Mouse (Mus musculus): ENCODE results near the gene Fzd4.

Gene Fzd4

DNA sequence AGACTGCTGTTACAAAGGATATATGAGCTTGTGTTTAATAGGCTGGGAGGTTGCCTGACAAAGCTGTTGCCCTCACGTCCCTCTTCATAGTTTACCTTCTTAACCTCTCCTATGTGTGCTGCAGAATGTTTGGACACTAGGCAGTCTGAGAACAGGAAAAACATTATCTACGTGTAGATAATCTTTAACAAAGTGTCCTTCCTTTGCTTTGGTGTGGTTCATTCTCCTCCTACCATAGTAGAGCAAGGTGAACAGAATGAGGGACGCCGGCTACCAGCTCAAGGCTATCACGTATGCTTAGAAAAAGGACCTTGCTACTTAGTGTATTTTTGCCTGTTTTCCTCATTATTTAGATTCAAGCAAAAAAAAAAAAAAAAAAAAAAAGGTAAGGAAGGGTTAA is 24.6 kb downstream of the Fzd4 start:
- DNase-seq: no peak

DNA sequence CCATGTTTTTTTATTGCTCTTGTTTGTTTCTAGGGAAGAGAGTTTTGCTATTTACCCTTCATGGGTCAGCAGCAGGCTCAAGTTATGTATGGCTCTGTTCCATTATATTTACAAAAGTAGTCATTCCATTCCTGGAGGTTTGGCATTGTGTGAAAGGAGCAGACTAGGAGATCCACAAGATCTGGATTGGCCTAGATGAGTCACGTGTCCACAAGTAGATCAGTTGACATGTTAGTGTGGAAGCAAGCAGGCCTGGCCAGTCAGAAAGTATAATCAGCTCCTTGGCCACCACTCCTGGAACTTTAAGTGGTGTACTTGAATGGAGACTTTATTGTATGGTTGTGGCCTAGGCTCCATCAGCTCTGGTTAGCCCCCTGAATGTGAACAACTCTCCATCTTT is 25.2 kb downstream of the Fzd4 start:
- no peak for DNase-seq

DNA sequence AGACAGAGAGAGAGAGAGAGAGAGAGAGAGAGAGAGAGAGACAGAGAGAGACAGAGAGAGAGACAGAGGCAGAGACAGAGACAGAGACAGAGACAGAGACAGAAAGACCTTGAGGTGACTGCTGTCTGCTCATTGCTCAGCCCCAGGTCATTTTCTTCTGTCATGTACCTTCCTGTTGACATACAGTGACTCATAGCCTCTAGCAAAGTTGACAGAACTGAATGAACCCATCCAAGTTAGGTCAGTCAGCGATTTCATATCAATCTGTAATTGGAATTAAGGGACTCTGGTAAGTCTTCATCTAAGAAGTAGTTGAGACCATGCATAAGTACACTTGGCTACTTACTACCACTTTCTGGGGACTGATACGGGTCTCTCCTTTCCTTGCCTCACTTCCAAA is 27.0 kb downstream of the Fzd4 start:
- no peak for DNase-seq

DNA sequence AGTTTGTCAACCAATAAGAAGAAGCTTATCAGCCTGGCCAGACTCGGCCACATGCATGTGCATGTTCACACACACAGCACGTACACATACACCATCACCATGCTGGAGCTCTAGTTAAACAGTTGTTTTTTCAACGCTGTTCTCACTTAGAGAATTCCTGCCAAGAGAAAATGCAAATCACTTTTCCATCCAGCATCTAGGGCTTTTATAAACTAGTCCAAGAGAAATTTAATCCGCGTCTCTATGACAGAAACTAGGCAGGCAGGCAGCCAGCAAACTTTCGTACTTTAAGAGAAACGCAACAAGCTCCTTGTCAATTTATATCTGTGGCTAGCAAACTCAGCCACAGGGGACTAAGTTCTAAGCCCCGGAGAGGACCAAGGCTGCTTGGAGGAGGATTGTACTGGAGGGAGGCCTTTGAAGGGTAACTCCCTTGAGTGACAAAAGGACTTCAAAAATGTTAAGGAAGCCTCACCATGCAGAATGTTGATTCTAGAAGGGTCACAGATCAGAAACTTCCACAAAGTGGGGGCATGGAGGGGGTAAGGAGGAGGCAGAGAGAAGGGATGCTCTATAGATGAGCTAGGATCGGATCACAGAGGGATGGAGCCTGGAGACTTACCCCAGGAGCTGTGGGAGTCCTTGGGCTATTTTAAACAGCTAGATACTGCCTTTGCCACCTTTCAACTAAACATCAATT is 29.2 kb downstream of the Fzd4 start:
- DNase-seq: no peak

DNA sequence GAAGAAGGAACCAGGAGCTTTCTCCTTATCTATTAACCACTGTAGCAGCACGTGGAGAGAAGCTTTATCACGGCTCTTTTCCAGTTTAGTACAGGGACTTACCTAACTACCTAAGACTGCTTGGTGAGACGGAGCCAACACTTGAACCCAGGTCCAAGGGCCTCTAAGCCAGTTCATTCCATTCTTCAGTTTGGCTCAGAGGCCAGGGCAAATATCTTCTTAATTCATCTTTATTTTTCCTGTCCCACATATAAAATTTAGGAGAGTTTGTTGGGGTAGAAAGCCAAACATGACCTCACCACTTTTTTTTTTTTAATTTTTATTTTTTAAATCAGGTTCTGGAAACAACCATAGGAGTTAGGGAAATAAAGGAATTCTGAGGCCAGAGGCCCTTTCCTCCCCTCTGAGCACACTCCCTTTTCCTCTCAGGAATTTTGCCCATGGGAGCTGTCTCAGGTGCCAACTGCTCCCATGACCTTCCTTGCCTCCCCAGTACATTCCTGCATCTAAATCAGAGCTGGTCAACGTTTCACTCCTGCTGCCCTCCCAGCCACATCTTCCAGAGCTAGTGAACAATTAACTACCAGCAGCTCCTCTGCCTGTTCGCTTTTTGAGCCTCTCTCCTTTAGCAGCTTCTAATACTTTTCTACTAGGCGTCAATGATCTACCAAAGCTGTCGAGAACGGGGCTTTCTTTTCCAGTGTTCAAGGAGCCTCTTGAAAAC is 29.9 kb downstream of the Fzd4 start:
- DNase-seq: no peak

DNA sequence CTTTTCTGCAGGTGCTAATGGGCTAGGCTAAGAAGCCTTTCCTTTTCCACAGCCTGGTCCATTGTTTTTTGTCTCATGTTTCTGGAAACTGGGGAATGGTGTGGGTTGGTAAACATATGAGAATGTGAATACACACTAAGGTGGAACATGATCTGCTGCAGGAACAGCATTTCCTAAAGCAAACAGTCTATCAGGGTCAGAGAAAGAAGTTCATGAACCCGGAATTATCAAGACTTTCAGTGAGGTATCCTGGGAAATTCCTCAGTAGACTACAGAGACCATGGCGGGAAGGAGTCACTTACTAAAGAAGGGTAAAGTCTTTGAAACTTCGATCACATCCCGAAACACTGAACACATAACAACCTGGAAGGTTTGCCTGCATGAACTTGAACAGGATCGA is 32.2 kb downstream of the Fzd4 start:
- DNase-seq: no peak

DNA sequence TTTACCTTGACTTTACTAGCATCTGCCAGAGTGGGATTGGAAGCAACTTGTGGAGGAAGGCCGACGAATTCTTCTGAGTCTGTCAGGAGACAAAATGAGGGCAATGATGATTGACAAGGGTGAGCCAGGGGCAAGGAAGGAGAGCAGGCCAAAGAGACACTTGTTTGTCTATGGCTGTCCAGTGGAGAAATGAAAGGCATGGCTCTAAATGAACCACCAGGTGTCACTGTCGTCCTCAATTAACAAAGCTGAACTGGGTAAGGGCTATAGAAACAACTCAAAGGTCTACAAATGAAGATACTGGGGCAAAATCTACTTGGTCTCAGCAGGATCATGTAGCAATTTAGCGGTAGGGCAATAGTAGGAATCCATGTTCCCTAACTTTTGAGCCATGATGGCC is 33.4 kb downstream of the Fzd4 start:
- DNase-seq: peak; percentile 70

DNA sequence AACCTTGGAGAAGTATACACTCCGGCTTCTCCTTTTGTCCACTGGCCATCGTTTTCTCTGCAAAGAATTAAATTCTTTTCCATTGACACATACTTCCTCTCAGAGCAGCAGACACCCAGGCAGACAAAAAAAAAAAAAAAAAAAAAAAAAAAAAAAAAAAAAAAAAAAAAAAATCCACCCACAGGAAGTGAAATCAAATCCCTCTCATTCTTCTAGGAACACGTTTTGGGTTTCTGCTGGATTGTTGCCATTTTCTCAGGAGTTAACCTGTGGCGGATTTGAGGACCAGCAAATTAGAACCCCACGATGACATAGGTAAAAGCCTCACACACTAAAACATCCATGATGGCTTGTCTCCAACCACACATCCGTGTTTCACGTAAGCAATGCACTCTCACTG is 37.1 kb downstream of the Fzd4 start:
- DNase-seq: no peak

DNA sequence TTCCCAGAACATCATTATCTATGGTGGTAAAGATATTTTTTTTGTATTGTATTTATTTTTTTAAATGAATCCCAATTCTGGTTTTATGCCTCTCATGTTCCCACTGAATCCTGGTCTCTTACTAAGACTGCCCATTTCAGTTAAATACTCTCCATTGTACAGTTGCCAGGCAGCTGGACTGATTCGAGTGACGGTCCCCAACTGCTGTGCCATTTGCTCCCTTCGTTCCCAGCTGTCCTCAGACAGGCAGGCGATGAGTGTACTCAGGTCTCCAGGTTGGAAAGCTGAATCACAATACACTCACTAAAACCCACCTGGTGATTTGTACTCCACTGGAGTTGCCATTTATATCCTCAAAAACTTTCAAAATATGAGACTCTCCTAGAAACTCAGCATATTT is 38.1 kb downstream of the Fzd4 start:
- DNase-seq: no peak

DNA sequence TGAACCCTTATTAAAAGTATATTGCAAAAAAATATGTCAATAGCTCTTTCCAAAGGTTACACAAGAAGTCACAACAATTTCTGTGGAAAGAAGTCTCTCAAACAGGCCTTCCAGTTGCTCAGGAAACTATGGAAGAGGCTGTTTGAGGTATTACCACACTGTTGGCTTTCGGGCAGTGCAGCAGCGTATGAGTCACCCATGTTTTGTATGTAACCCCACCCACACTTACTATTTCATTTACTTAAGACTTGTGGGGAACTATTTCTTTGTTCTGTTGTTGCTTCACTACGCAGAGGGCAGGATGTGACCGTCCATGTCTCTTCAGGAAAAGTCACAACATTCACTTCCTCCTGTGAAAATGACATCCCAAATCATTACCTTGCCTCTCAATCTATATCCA is 41.0 kb downstream of the Fzd4 start:
- DNase-seq: no peak

DNA sequence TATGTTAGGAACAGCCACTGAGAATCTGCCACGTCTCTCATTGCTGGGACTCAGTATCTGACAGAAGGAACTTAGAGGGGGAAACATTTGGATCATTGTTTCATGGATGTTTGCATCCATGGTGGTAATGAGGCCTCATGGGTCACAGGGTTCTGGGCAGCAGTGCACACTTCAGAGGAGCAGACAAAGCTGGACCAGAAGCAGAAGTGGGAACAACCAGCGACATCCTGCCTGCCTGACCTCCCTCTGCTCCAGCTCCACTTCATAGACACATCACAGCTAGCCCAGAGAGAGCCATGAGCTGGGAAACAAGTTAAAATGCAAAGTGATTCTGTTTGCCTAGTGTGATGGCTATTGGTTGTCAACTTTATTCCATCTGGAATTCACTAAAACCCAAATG is 46.2 kb downstream of the Fzd4 start:
- no peak for DNase-seq

DNA sequence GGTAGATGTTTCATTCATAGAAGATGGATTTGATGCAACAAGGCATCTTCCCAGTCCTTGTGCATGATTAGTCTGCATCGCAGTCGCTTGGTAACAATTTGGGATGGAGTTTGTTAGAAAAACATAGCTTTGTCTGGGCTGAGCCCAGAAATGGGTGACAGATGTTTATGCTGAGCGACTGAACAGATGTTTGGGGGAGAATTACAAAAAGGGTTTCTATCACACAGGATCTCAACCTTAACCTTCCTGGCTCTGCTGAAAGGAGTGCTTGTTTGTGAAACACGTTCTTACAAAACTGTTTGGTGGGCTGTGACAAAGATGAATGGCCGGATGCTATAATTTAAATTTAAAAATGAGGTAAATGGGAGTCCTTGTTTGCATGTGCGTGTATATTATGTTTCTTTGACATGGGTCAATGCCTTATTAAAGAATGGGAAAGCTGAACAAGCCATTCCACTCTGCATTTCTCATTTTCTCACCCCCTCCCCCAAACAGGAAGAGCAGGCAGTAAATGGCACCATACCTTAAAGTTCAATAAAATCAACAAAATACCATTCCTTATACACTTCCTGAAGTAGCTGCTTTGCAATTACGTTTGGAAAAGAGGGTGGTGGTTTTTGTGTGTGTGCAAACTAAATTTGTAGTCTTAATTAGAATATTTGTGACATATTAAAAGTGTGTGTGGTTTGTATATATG is 52.4 kb downstream of the Fzd4 start:
- peak; percentile 70 for DNase-seq

DNA sequence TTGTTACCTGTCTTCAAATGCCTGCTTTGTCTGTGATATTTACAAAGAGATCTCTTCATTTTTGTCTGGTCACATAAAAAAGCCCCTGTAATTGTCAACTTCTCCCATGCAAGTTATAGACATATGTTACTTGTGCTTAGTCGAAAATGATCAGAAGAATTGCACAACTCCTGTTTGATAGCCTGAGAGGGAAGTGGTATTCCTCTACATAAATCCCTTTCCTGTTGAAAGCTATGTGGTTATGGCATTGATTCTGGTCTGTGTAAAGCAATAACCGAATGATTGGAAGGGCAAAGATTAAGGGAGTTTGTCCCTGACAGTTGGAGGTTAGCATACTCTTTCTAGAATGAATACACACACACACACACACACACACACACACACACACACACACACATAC is 55.5 kb downstream of the Fzd4 start:
- DNase-seq: no peak

DNA sequence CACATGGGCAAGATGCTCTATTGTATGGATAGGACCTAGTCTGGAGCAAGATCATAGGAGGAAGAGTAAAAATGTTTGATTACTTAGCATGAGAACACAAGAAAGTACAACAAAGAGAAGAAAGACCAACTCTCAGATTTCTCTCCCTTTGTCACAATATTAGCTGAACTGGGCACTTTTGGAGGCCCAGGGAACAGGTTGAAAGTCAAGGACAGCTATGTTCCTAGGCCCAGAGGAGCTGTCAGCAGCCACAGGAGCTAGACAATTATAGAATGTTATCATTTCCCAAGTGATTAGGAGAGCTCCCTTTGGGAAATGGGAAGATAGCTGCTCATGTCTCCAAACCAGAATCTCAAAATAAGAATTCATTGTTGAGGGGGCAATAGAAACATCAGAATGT is 56.8 kb downstream of the Fzd4 start:
- DNase-seq: no peak

DNA sequence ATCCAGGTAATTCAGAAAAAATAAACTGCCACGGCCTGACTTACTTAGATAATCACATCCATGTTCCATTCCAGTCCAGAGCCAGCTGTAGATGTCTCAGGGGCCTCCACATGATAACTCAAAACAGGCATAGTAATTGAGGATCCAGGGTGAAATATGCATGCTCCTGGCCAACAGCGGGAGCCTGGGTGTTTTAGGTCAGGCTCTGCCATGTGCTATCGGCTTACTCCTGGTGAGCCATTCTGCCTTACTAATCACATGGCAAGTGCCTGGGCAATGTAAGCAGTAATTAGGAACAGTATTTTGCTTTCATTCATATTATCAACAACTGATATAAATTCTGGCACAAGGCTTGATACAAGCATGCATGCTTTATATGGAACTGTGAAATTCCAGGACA is 57.2 kb downstream of the Fzd4 start:
- DNase-seq: peak; percentile 47
